Mouse (Mus musculus) kidney, adult 2 months (tissue): Measurements from ENCODE around the gene Kpna2. TPM values are rescaled to one million over a fixed set of nuclear protein-coding genes. Genes with fewer than 3 reads are reported as not detected.

Experiments
- DNase-seq: peaks from one replicate; pipeline ENCODE4 v3.0.0; 2021
- H3K27ac ChIP-seq: fragments of 200-500 bp; 2 replicates; pipeline ENCODE4 v1.5.1; 2012; ENCODE audit warnings: low read depth, low read length, control low read depth, inconsistent platforms; ENCODE audit not compliant: insufficient read depth
- H3K27me3 ChIP-seq: fragments of 200-500 bp; replicated peaks from 2 replicates; pipeline ENCODE4 v1.6.1; 2012; ENCODE audit warnings: mild to moderate bottlenecking, moderate library complexity, low read length, inconsistent platforms; ENCODE audit not compliant: control insufficient read depth, insufficient read depth
- H3K36me3 ChIP-seq: fragments of 200-500 bp; 2 replicates; pipeline ENCODE4 v1.6.1; 2012; ENCODE audit warnings: mild to moderate bottlenecking, moderate library complexity, low read length, inconsistent platforms; ENCODE audit not compliant: control insufficient read depth, insufficient read depth
- H3K4me1 ChIP-seq: fragments of 200-500 bp; 2 replicates; pipeline ENCODE4 v1.6.1; 2011; ENCODE audit warnings: low read length; ENCODE audit not compliant: control insufficient read depth, insufficient read depth
- H3K4me3 ChIP-seq: fragments of 200-500 bp; 2 replicates; pipeline ENCODE4 v1.5.1; 2011; ENCODE audit warnings: mild to moderate bottlenecking, low read depth, low read length, control low read depth; ENCODE audit not compliant: insufficient read depth
- CTCF ChIP-seq: fragments of 200-500 bp; conservative IDR thresholded peaks from 2 replicates; pipeline ENCODE4 v1.5.1; 2011; ENCODE audit warnings: low read depth, mild to moderate bottlenecking, control low read depth, low read length, moderate library complexity, mixed read lengths; ENCODE audit not compliant: insufficient read depth, insufficient read length
- POLR2A ChIP-seq: fragments of 200-500 bp; IDR thresholded peaks from one replicate; pipeline ENCODE4 v1.6.1; 2011; ENCODE audit warnings: low read depth, low read length, control low read depth
- WGBS: fragments of 180-500 bp; shearing (Covaris S2); methylation state at CpG from one replicate; pipeline ENCODE4 v1.1.7; 2018; 5-methylcytosine and 5-hydroxymethylcytosine counted together
- polyA plus RNA-seq: library from polyadenylated mRNA; depleted of rRNA; stranded (reverse); fragments of >200 nt; gene quantifications from 2 replicates; pipeline ENCODE4 v1.2.3, GENCODE M21; 2012; rRNA removed

Kpna2 gene
- polyA plus RNA-seq = 11.9 and 14.1 TPM in 2 replicates

- peak; percentile 96 for DNase-seq
- Histone ChIP-seq H3K4me3 (peak within 1 kb of the TSS; percentile 80), H3K36me3 (peaks cover 7% of the 10 kb centered on the region), H3K4me1 (peaks cover 11% of the 10 kb centered on the region; the same call in 1 of the 2 replicates), H3K27me3 (no peaks in the 10 kb centered on the region), H3K27ac (peak within 1 kb of the TSS; percentile 95)
- under 1% methylated on average over 62 of the region's 62 CpGs for WGBS
- TF ChIP-seq CTCF = no peak
- TF ChIP-seq POLR2A = peak; percentile 94
Measured at GRCm38 (mm10) chr11:106999151-106999948, at the start of gene Kpna2. Gene Kpna2, minus strand, starts transcription at chr11:106999541.

GRCm38 (mm10) chr11:107046766-107047620 is 47.7 kb upstream of the Kpna2 start:
- Histone ChIP-seq H3K27ac (no peak overlapping the region), H3K4me1 (no peaks in the 10 kb centered on the region), H3K4me3 (no peak overlapping the region), H3K27me3 (no peaks in the 10 kb centered on the region), H3K36me3 (peaks cover 3% of the 10 kb centered on the region; the same call in 1 of the 2 replicates)
- WGBS = 83% methylated on average over 15 of the region's 15 CpGs
- no peak for DNase-seq
- TF ChIP-seq CTCF (no peak), POLR2A (no peak)

- Histone ChIP-seq H3K4me3 (no peak overlapping the region), H3K27me3 (no peaks in the 10 kb centered on the region), H3K36me3 (peaks cover 3% of the 10 kb centered on the region; the same call in 1 of the 2 replicates), H3K4me1 (no peaks in the 10 kb centered on the region), H3K27ac (no peak overlapping the region)
- TF ChIP-seq POLR2A (no peak), CTCF (no peak)
- no peak for DNase-seq
- WGBS = 89% methylated on average over 4 of the region's 4 CpGs
Measured at GRCm38 (mm10) chr11:107045546-107045945, 46.2 kb upstream of the Kpna2 start.

- Histone ChIP-seq H3K27ac (no peak overlapping the region), H3K27me3 (no peaks in the 10 kb centered on the region), H3K4me1 (no peaks in the 10 kb centered on the region), H3K36me3 (peaks cover 3% of the 10 kb centered on the region; the same call in 1 of the 2 replicates), H3K4me3 (no peak overlapping the region)
- WGBS = 37% methylated on average over 5 of the region's 5 CpGs
- DNase-seq = peak; percentile 68
- TF ChIP-seq CTCF = peak; percentile 45
- TF ChIP-seq POLR2A = no peak
Measured at GRCm38 (mm10) chr11:107044321-107044720, 45.0 kb upstream of the Kpna2 start.

DNA sequence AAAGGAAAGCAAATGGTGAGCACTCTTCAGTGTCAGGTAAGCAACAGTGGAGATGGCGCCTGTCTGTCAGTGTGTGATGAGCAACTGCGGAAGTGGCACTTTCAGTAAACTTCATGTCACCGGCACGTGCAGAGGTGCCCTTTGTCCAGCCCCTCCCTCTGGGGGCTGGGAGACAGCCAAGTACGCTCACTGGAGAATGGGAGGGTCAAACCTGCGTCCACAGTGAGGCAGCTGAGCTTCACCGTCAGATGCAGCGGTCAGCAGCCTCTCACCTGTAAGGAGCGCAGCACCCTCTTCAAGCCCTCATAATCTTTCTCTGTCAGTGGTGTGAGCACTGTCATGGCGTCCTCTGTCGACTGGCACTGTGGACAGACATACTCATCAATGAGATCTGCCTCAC is 44.0 kb upstream of the Kpna2 start:
- Histone ChIP-seq H3K27ac (no peak overlapping the region), H3K36me3 (peaks cover 3% of the 10 kb centered on the region; the same call in 1 of the 2 replicates)
- 59% methylated on average over 11 of the region's 11 CpGs for WGBS

DNA sequence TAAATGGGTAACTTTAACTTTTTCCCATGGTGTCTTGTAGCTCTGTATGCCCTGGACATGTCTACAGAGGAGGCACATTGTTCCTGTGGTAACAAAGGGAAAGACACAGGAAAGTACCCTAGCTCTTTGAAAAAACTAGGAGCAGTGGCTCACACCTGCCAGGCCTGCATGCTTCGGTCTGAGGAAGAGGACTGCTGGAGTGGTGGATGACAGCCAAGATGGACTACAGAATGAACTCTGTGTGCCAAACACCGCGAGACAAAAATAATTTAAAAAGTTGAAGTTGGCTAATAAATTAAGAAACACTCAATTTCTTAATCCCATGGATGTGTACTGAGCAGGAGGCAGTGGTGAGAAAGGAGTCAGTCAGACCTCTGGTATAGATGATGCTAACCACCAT is 42.1 kb upstream of the Kpna2 start:
- WGBS = 72% methylated on average over 3 of the region's 3 CpGs
- no peak for DNase-seq
- Histone ChIP-seq H3K27ac (no peak overlapping the region), H3K4me1 (no peaks in the 10 kb centered on the region), H3K36me3 (peaks cover 2% of the 10 kb centered on the region; the same call in 1 of the 2 replicates), H3K4me3 (no peak overlapping the region), H3K27me3 (no peaks in the 10 kb centered on the region)
- TF ChIP-seq CTCF = no peak
- no peak for TF ChIP-seq POLR2A

More for the DNA sequence above, 44.0 kb upstream of the Kpna2 start:
- Histone ChIP-seq H3K4me1 (no peaks in the 10 kb centered on the region), H3K27me3 (no peaks in the 10 kb centered on the region), H3K4me3 (no peak overlapping the region)
- DNase-seq = peak; percentile 76
- TF ChIP-seq POLR2A (no peak), CTCF (no peak)

DNA sequence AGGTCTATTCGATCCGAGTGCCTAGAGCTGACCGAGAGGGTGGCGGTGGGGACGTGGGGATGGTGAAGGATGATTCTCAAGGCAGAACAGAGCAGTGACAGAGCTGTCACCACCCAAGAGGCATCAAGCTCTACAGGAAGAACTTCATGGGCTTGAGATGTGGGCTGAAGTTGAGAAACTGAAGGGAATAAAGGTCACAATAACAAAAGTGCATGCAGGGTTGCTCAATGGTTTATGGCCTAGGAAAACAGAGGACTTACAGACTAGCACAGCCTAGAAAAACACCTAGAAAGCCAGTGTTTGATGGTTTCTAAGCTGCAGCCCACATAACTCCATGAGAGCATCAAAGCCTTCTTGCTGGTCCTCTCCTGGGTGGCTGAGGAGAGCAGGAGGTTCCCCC is 40.1 kb upstream of the Kpna2 start:
- no peaks in the 10 kb centered on the region; the same call in 1 of the 2 replicates for H3K36me3 ChIP-seq
- WGBS = 89% methylated on average over 5 of the region's 5 CpGs
- TF ChIP-seq POLR2A (no peak), CTCF (no peak)

More for the DNA sequence above, 40.1 kb upstream of the Kpna2 start:
- H3K4me3 ChIP-seq = no peak overlapping the region
- no peak overlapping the region for H3K27ac ChIP-seq
- H3K4me1 ChIP-seq = no peaks in the 10 kb centered on the region
- DNase-seq = no peak
- no peaks in the 10 kb centered on the region for H3K27me3 ChIP-seq
